Mouse (Mus musculus) lung, adult 18-20 months (tissue): ENCODE results near the gene Lkaaear1.

Experiments used
- DNase-seq, 2 experiments: peaks; one replicate each; pipeline ENCODE4 v3.0.0; 2022; ENCODE audit warnings: mixed read lengths in 2 of 2

Lkaaear1 gene

GRCm38 (mm10) chr2:181648926-181649325 is 49.3 kb downstream of the Lkaaear1 start:
- DNase-seq: no peak
